Mouse (Mus musculus): ENCODE measurements around the gene Gm14692. TPM values are rescaled to one million over a fixed set of nuclear protein-coding genes. Genes with fewer than 3 reads are reported as not detected.
"Not testable (repeated sequence)": the region's sequence is repeated elsewhere in the genome, so short reads cannot be mapped to it uniquely, and the experiment has no call there.

The Gm14692 gene
- not detected in 2 replicates for polyA plus RNA-seq (2012; ENCODE audit: insufficient read depth, insufficient read length, missing spikeins)

GRCm38 (mm10) chrX:67695398-67695797, at the start of gene Gm14692:
Gene Gm14692 (plus strand): TSS chrX:67695698.
- not testable (repeated sequence) for H3K4me3 ChIP-seq (ENCODE audit: insufficient read depth, low read depth, low read length); H3K27ac ChIP-seq (replicated peaks; ENCODE audit: low read depth, low read length); H3K4me1 ChIP-seq (ENCODE audit: control insufficient read depth, insufficient read depth, insufficient read length, low read length)

DNA sequence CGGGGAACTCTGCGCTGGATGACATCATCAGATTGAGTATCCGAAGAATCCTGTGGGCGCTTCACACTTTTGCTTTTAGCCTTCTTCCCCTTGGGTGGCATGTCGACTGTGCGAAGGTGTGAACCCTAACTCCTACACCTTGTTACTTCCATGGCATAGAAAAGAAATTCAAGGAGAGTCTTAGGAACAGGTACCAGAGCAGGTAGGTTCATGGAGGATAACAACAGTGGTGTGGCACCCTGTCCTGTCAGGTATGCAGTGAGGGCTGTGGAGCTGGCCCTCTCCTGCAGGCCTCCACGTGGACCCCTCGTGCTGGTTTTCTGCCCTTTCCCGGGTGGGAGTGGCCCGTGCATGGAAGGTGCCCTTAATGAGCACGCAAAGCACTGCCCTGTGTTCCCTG, 2.0 kb upstream of the Gm14692 start, which contains the start of gene Gm1140:
Gene Gm1140, minus strand, starts transcription at position 101 of the 400 bp plus-strand sequence.
- H3K27ac ChIP-seq (replicated peaks; ENCODE audit: low read depth, low read length); H3K4me1 ChIP-seq (ENCODE audit: control insufficient read depth, insufficient read depth, insufficient read length, low read length); H3K4me3 ChIP-seq (ENCODE audit: insufficient read depth, low read depth, low read length): not testable (repeated sequence)

Other genes with a start within 250 kb of the Gm14692 start
- not detected in 2 replicates for gene Gm1140, start 2.1 kb upstream of the Gm14692 start, polyA plus RNA-seq (2012; ENCODE audit: insufficient read depth, insufficient read length, missing spikeins)
- not detected in 2 replicates for gene 4933436I01Rik, start 225.8 kb downstream of the Gm14692 start, polyA plus RNA-seq (2012; ENCODE audit: insufficient read depth, insufficient read length, missing spikeins)